ENCODE assay signal across 27 mouse cellular contexts in the genomic region with DNA sequence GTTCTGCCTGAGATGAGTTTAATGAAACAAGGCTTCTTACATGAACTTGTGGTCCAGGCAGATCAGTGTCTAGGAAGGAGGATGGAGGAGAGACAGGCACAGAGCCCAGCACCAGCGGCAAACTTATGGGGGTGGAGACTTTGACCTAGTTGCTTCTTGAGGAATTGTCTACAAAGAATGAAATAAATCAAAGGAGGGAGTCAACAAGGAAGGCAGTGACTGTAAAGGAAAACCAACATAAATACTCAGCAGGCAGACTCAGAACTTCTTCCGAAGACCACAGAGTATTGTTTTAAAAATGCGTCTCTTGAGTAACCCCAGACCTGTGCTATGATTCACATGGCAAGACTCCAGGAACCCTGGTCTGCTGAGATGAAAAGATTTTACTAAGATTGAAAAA.
"Had no signal": no experiment of that assay in that cellular context is flagged by ENCODE, and none has a peak within 500 bp of the region (broad histone marks: within the 10 kb centered on the region; RNA-seq: fewer than 3 reads in every experiment).

No protein-coding gene starts in this region.

- H3K9ac ChIP-seq: heart, embryonic 12.5 days; hindbrain, embryonic 12.5 days; hindbrain, embryonic 14.5 days; intestine, embryonic 15.5 days; kidney, embryonic 15.5 days; limb, embryonic 13.5 days; limb, embryonic 15.5 days; liver, embryonic 12.5 days; liver, embryonic 14.5 days had no signal

- H3K4me2 ChIP-seq: heart, embryonic 12.5 days; hindbrain, embryonic 12.5 days; hindbrain, embryonic 14.5 days; intestine, embryonic 15.5 days; kidney, embryonic 15.5 days; limb, embryonic 13.5 days; limb, embryonic 15.5 days; liver, embryonic 12.5 days had no signal

- H3K36me3 ChIP-seq: heart, embryonic 10.5 days; heart, embryonic 12.5 days; hindbrain, embryonic 10.5 days; hindbrain, embryonic 12.5 days; intestine, embryonic 15.5 days; kidney, embryonic 15.5 days; limb, embryonic 13.5 days; limb, embryonic 15.5 days; liver, embryonic 12.5 days had no signal

- H3K9me3 ChIP-seq: heart, embryonic 10.5 days; intestine, embryonic 15.5 days; limb, embryonic 15.5 days; liver, embryonic 12.5 days had no signal

- ATAC-seq: hindbrain, embryonic 16.5 days; inflammation-experienced regulatory T-cells, adult 6 months; intestine, embryonic 15.5 days; intestine, postnatal 0 days; liver, embryonic 12.5 days had no signal

- H3K27ac ChIP-seq: gastrocnemius, adult 2 months; heart, embryonic 10.5 days; hindbrain, embryonic 10.5 days; hindbrain, embryonic 12.5 days; hindbrain, embryonic 14.5 days; intestine, embryonic 15.5 days; kidney, embryonic 15.5 days; layer of hippocampus, adult 2 months; limb, embryonic 13.5 days; limb, embryonic 15.5 days; liver, embryonic 12.5 days; liver, embryonic 14.5 days had no signal

- H3K4me3 ChIP-seq: gastrocnemius, adult 2 months; heart, embryonic 10.5 days; heart, embryonic 12.5 days; hindbrain, embryonic 10.5 days; hindbrain, embryonic 12.5 days; intestine, embryonic 15.5 days; kidney, embryonic 15.5 days; layer of hippocampus, adult 2 months; limb, embryonic 13.5 days; limb, embryonic 15.5 days; liver, embryonic 12.5 days had no signal

- H3K4me1 ChIP-seq: heart, embryonic 10.5 days; heart, embryonic 12.5 days; hindbrain, embryonic 10.5 days; hindbrain, embryonic 12.5 days; intestine, embryonic 15.5 days; limb, embryonic 13.5 days; limb, embryonic 15.5 days; liver, embryonic 12.5 days had no signal

- DNase-seq: gastrocnemius, adult 2 months; gastrocnemius, postnatal 10 days; gastrocnemius, postnatal 25 days; heart, adult 18-20 months; heart, postnatal 10 days; heart, postnatal 4 days; kidney, adult 2 months; kidney, adult 9 months; kidney, postnatal 25 days; layer of hippocampus, adult 9-11 months; layer of hippocampus, postnatal 36 days; left cerebral cortex, postnatal 4 days had no signal

- H3K27me3 ChIP-seq: heart, embryonic 12.5 days; hindbrain, embryonic 12.5 days; intestine, embryonic 15.5 days; kidney, embryonic 15.5 days; limb, embryonic 13.5 days; limb, embryonic 15.5 days; liver, embryonic 12.5 days had no signal
